Mouse (Mus musculus) megakaryocyte, embryonic 14.5 days (primary cell): Measurements from ENCODE around the gene Rsrc1.

ENCODE experiments used
- FLI1 ChIP-seq: IDR thresholded peaks from 2 replicates; pipeline ENCODE4 v1.6.1; 2012; ENCODE audit warnings: low read length, inconsistent platforms, mixed read lengths
- GATA1 ChIP-seq: IDR thresholded peaks from 3 replicates; pipeline ENCODE4 v1.6.1; 2012; ENCODE audit warnings: mixed read lengths, low read length, inconsistent platforms, borderline replicate concordance

DNA sequence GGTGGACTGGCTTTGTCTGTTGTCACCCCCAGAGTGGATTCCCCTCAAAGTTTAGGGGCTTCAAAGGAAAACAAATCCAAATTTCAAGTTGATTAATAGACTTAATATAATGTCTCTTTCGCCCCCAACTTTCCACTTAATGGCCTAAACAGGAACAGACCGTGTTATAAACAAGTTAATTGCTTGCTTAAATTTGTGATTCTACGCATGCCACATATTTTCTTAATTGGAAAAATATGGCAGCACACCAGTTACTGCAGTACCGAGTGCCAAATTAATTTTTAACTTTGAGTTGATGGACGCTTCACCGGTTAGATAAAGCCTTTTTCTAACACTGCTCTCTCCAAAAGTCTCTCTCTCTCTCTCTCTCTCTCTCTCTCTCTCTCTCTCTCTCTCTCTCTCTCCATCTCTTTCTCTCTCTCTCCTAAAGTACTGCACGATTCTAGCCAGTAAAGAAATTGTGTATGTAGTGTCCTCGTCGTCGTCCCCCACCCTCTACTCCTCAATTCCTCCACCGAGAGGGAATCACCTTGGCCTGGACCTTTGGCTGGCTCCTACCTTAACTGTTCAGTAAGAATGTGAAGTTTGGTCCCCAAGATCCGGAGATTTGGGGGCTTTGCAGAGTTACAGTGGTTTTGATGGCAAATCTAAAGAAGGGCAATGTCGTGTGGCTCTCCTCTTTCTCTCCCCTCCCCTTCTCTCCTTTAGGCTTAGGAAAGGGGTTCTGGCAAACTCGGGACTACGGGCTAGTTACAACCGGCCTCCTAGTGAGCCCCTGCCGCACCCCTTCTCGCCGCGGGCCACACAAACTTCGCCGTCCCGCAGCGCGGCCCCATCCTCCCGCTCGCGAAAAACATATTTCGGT lies 847 bp upstream of the Rsrc1 start:
- TF ChIP-seq GATA1 (no peak), FLI1 (no peak)
